Mouse (Mus musculus): ENCODE measurements around the gene Eno1. TPM values are rescaled to one million over a fixed set of nuclear protein-coding genes. Genes with fewer than 3 reads are reported as not detected.

Gene Eno1
- polyA plus RNA-seq, 1 experiment from 2014 or later, result 1,276 TPM

- H3K4me2 ChIP-seq (ENCODE audit: low read length), result peak overlapping the region; percentile 22
- no peak overlapping the region for H3K4me3 ChIP-seq (ENCODE audit: low read length)
- H3K4me1 ChIP-seq (ENCODE audit: control insufficient read depth, insufficient read depth, low read depth, low read length), result peaks cover 42% of the 10 kb centered on the region
- no peak for ATAC-seq
- peaks cover 20% of the 10 kb centered on the region for H3K36me3 ChIP-seq (ENCODE audit: control insufficient read depth, insufficient read depth, low read length)
- H3K27ac ChIP-seq (ENCODE audit: low read depth, low read length), result no peak overlapping the region
- H3K9me3 ChIP-seq (ENCODE audit: control insufficient read depth, low read length), result no peaks in the 10 kb centered on the region
- 76% methylated on average over 1 of the region's 1 CpGs for WGBS
- H3K9ac ChIP-seq (ENCODE audit: low read depth, low read length), result no peak overlapping the region
- H3K27me3 ChIP-seq (replicated peaks; ENCODE audit: control insufficient read depth, insufficient read depth, low read length), result no peaks in the 10 kb centered on the region
Observed at GRCm38 (mm10) chr4:150240381-150240886, 3.9 kb downstream of the Eno1 start.

GRCm38 (mm10) chr4:150241708-150242107 is 5.2 kb downstream of the Eno1 start:
- H3K4me1 ChIP-seq (ENCODE audit: control insufficient read depth, insufficient read depth, low read depth, low read length), result peaks cover 40% of the 10 kb centered on the region
- H3K27ac ChIP-seq (ENCODE audit: low read depth, low read length), result no peak overlapping the region
- peaks cover 28% of the 10 kb centered on the region for H3K36me3 ChIP-seq (ENCODE audit: control insufficient read depth, insufficient read depth, low read length)
- no peak overlapping the region for H3K4me2 ChIP-seq (ENCODE audit: low read length)
- no peak overlapping the region for H3K9ac ChIP-seq (ENCODE audit: low read depth, low read length)
- H3K9me3 ChIP-seq (ENCODE audit: control insufficient read depth, low read length), result no peaks in the 10 kb centered on the region
- no peaks in the 10 kb centered on the region for H3K27me3 ChIP-seq (replicated peaks; ENCODE audit: control insufficient read depth, insufficient read depth, low read length)
- no peak overlapping the region for H3K4me3 ChIP-seq (ENCODE audit: low read length)
- WGBS, result 47% methylated on average over 4 of the region's 4 CpGs
- ATAC-seq, result no peak

GRCm38 (mm10) chr4:150242745-150243144 is 6.2 kb downstream of the Eno1 start:
- 84% methylated on average over 5 of the region's 5 CpGs for WGBS
- Histone ChIP-seq H3K9me3 (ENCODE audit: control insufficient read depth, low read length) (no peaks in the 10 kb centered on the region), H3K27ac (ENCODE audit: low read depth, low read length) (no peak overlapping the region), H3K36me3 (ENCODE audit: control insufficient read depth, insufficient read depth, low read length) (peaks cover 37% of the 10 kb centered on the region), H3K4me3 (ENCODE audit: low read length) (no peak overlapping the region), H3K9ac (ENCODE audit: low read depth, low read length) (no peak overlapping the region), H3K4me2 (ENCODE audit: low read length) (no peak overlapping the region), H3K4me1 (ENCODE audit: control insufficient read depth, insufficient read depth, low read depth, low read length) (peaks cover 40% of the 10 kb centered on the region), H3K27me3 (replicated peaks; ENCODE audit: control insufficient read depth, insufficient read depth, low read length) (no peaks in the 10 kb centered on the region)
- no peak for ATAC-seq

GRCm38 (mm10) chr4:150245876-150246275 is 9.4 kb downstream of the Eno1 start:
- 68% methylated on average over 2 of the region's 2 CpGs for WGBS
- Histone ChIP-seq H3K4me2 (ENCODE audit: low read length) (no peak overlapping the region), H3K4me3 (ENCODE audit: low read length) (no peak overlapping the region), H3K4me1 (ENCODE audit: control insufficient read depth, insufficient read depth, low read depth, low read length) (peaks cover 25% of the 10 kb centered on the region), H3K36me3 (ENCODE audit: control insufficient read depth, insufficient read depth, low read length) (peaks cover 49% of the 10 kb centered on the region), H3K27me3 (replicated peaks; ENCODE audit: control insufficient read depth, insufficient read depth, low read length) (no peaks in the 10 kb centered on the region), H3K9ac (ENCODE audit: low read depth, low read length) (no peak overlapping the region), H3K9me3 (ENCODE audit: control insufficient read depth, low read length) (no peaks in the 10 kb centered on the region), H3K27ac (ENCODE audit: low read depth, low read length) (no peak overlapping the region)
- no peak for ATAC-seq

- WGBS, result 65% methylated on average over 5 of the region's 5 CpGs
- ATAC-seq, result peak; percentile 35; the same call in 1 of the 2 replicates
- H3K4me3 ChIP-seq (ENCODE audit: low read length), result no peak overlapping the region
Observed at GRCm38 (mm10) chr4:150248009-150248408, 11.5 kb downstream of the Eno1 start.

GRCm38 (mm10) chr4:150248917-150249316 is 12.4 kb downstream of the Eno1 start:
- WGBS, result 76% methylated on average over 5 of the region's 5 CpGs
- H3K4me3 ChIP-seq (ENCODE audit: low read length), result no peak overlapping the region
- peaks cover 35% of the 10 kb centered on the region for H3K36me3 ChIP-seq (ENCODE audit: control insufficient read depth, insufficient read depth, low read length)
- H3K4me1 ChIP-seq (ENCODE audit: control insufficient read depth, insufficient read depth, low read depth, low read length), result peaks cover 21% of the 10 kb centered on the region
- H3K4me2 ChIP-seq (ENCODE audit: low read length), result no peak overlapping the region
- no peak for ATAC-seq
- H3K9me3 ChIP-seq (ENCODE audit: control insufficient read depth, low read length), result no peaks in the 10 kb centered on the region
- H3K9ac ChIP-seq (ENCODE audit: low read depth, low read length), result no peak overlapping the region
- no peaks in the 10 kb centered on the region for H3K27me3 ChIP-seq (replicated peaks; ENCODE audit: control insufficient read depth, insufficient read depth, low read length)
- H3K27ac ChIP-seq (ENCODE audit: low read depth, low read length), result no peak overlapping the region

More at GRCm38 (mm10) chr4:150248009-150248408, 11.5 kb downstream of the Eno1 start:
- peaks cover 35% of the 10 kb centered on the region for H3K36me3 ChIP-seq (ENCODE audit: control insufficient read depth, insufficient read depth, low read length)
- no peak overlapping the region for H3K27ac ChIP-seq (ENCODE audit: low read depth, low read length)
- no peak overlapping the region for H3K9ac ChIP-seq (ENCODE audit: low read depth, low read length)
- H3K9me3 ChIP-seq (ENCODE audit: control insufficient read depth, low read length), result no peaks in the 10 kb centered on the region
- H3K27me3 ChIP-seq (replicated peaks; ENCODE audit: control insufficient read depth, insufficient read depth, low read length), result no peaks in the 10 kb centered on the region
- peaks cover 21% of the 10 kb centered on the region for H3K4me1 ChIP-seq (ENCODE audit: control insufficient read depth, insufficient read depth, low read depth, low read length)
- H3K4me2 ChIP-seq (ENCODE audit: low read length), result no peak overlapping the region

- Histone ChIP-seq H3K4me3 (ENCODE audit: low read length) (no peak overlapping the region), H3K9ac (ENCODE audit: low read depth, low read length) (no peak overlapping the region), H3K27ac (ENCODE audit: low read depth, low read length) (peak overlapping the region; percentile 89), H3K4me2 (ENCODE audit: low read length) (no peak overlapping the region), H3K9me3 (ENCODE audit: control insufficient read depth, low read length) (no peaks in the 10 kb centered on the region), H3K27me3 (replicated peaks; ENCODE audit: control insufficient read depth, insufficient read depth, low read length) (no peaks in the 10 kb centered on the region), H3K36me3 (ENCODE audit: control insufficient read depth, insufficient read depth, low read length) (peaks cover 30% of the 10 kb centered on the region), H3K4me1 (ENCODE audit: control insufficient read depth, insufficient read depth, low read depth, low read length) (peaks cover 22% of the 10 kb centered on the region)
- no peak for ATAC-seq
- WGBS, result 82% methylated on average over 5 of the region's 5 CpGs
Observed at GRCm38 (mm10) chr4:150249731-150250270, 13.3 kb downstream of the Eno1 start.

GRCm38 (mm10) chr4:150250549-150251422 is 14.3 kb downstream of the Eno1 start:
- Histone ChIP-seq H3K4me2 (ENCODE audit: low read length) (peak overlapping the region; percentile 43), H3K4me1 (ENCODE audit: control insufficient read depth, insufficient read depth, low read depth, low read length) (peaks cover 27% of the 10 kb centered on the region), H3K4me3 (ENCODE audit: low read length) (no peak overlapping the region), H3K9ac (ENCODE audit: low read depth, low read length) (peak overlapping the region; percentile 13; the same call in 1 of the 2 replicates), H3K9me3 (ENCODE audit: control insufficient read depth, low read length) (no peaks in the 10 kb centered on the region), H3K27me3 (replicated peaks; ENCODE audit: control insufficient read depth, insufficient read depth, low read length) (no peaks in the 10 kb centered on the region), H3K27ac (ENCODE audit: low read depth, low read length) (peak overlapping the region; percentile 89), H3K36me3 (ENCODE audit: control insufficient read depth, insufficient read depth, low read length) (peaks cover 26% of the 10 kb centered on the region)
- 12% methylated on average over 18 of the region's 18 CpGs for WGBS
- ATAC-seq, result peak; percentile 63

GRCm38 (mm10) chr4:150254416-150254815 is 17.9 kb downstream of the Eno1 start:
- H3K4me3 ChIP-seq (ENCODE audit: low read length), result no peak overlapping the region
- H3K9me3 ChIP-seq (ENCODE audit: control insufficient read depth, low read length), result no peaks in the 10 kb centered on the region
- WGBS, result 51% methylated on average over 4 of the region's 4 CpGs
- H3K27ac ChIP-seq (ENCODE audit: low read depth, low read length), result no peak overlapping the region
- H3K27me3 ChIP-seq (replicated peaks; ENCODE audit: control insufficient read depth, insufficient read depth, low read length), result no peaks in the 10 kb centered on the region
- no peak overlapping the region for H3K4me2 ChIP-seq (ENCODE audit: low read length)
- ATAC-seq, result no peak
- peaks cover 41% of the 10 kb centered on the region for H3K4me1 ChIP-seq (ENCODE audit: control insufficient read depth, insufficient read depth, low read depth, low read length)
- no peak overlapping the region for H3K9ac ChIP-seq (ENCODE audit: low read depth, low read length)
- H3K36me3 ChIP-seq (ENCODE audit: control insufficient read depth, insufficient read depth, low read length), result peaks cover 2% of the 10 kb centered on the region; the same call in 1 of the 2 replicates

All from hindbrain, embryonic 16.5 days (tissue).